Mouse (Mus musculus) cerebellum, adult 8-10 months (tissue): ENCODE measurements around the gene Gnao1.

Experiments used
- DNase-seq: peaks from one replicate; pipeline ENCODE4 v3.0.0; 2022

Gnao1 gene

DNA sequence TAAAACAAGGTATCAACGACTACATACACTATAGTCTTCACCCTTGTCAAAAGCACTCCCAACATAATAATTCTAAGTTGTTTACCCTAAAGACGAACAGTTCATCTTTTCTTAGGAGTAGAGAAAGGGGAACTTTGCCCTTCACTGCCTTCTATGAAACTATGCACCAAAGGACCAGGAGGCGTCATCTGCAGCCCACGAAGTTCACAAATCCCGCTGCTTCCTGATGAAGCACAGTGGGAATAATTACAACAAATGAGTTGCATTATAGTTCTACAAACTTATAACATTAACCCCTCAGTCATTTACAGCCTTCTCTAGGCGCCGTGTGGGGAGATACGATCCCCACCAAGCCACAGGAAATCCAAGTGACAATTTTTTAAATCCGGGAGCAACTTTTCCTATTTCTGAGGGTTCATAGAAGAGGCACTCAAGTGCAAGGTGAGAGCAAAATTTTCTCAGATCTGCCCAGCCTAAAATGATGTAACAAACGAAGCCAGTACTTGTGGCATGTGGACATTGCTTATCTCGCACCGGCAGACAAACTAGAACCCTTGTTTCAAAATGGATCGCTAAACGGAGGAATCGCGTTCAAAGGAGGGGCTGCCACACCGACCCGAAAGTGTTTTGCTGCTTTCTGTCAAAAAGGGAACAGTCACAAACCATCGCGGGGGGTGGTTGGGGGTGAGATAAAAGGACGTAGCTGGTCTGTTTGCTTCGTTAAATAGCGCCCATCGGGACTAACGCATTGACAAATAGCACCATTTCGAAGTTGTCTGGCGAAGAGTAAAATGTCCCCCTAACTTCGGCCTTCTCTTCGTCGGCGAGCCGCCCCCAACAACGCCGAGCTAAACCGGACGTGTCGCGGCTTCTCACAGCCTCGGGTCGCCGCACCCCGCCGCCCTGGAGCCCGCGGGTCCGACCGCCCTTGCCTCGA lies 201.6 kb downstream of the Gnao1 start:
- no peak for DNase-seq

DNA sequence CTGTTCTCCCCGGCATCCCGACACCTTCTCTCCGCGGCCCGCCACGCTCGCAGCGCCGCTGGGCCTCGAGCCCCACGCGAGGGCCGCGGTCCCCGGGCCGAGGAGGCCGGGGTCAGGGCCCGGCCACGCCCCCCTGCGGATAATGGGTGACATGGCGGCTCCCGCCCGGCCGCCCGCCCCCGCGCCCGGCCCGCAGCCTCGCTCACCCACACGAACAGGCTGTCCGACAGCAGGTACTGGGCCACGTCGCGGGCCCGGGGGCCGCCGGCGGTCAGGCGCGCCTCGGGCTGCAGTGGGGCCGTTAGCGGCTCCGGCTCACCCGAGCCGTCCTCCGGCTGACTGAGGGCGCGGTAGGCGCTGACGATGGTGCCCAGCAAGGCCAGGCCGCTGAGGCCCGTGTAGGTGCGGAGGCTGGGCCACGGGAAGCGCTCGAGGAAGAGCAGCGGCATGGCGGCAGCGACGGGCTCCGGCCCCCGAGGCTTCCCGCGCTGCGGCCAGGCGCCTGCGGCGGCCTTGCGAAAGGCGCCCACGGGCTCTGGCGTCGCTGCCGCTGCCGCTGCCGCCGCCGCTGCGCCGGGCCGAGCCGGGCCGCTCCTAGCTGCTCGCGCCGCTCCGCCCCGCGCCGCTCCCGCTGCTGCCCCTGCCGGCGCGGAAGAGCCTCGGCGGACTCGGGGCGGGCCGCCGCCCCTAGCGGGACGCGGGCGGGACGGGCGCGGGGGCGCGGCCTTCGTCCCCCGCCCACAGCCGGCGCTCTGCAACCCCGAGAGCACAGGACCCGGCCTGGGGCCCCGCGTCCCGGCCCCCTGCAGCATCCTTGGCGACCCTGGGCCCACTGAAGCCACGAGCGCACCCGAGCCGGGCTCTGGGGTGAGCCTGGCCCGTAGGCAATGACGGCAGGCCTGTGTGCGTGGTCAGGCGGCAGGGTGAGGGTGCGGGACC lies 202.5 kb downstream of the Gnao1 start, which contains the start of gene Amfr:
Gene Amfr (minus strand): TSS at position 830 of the 939 bp plus-strand sequence.
- peak; percentile 67 for DNase-seq

DNA sequence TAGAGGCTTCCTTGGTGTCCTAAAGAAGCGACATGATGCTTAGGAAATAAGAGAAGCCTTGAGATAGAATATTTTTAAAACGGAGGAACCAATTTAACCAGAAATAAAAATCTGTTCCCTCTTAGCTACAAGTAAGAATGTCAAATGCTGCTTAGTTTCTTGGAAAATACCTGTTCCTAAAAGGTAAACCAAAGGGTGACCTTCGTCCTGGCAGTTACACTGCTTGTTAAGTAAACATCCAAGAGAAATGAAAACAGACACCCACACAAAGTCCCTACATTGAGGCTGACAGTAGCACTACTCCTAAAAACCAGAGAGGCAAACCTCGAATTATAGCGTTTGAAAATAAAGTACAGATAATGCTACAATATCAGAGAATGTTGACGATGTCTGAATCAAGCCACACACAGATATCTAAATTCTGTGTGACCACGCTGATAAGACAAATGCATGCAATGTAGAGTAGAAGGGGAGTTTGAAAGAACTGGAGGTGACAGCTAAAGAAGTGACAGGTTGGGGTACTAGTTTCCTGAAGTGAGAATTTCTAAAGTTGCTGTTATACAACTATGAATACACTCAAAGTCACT lies 203.4 kb downstream of the Gnao1 start:
- DNase-seq, result no peak
